Mouse (Mus musculus) forebrain, embryonic 16.5 days (tissue): Measurements from ENCODE around the gene Gm5108. TPM values are rescaled to one million over a fixed set of nuclear protein-coding genes. Genes with fewer than 3 reads are reported as not detected.

Experiments
- ATAC-seq: fragments of 200-750 bp; cut with Nextera tagmentation; 2 replicates; pipeline ENCODE4 v1.8.0; 2017; ENCODE audit warnings: mild to moderate bottlenecking, moderate library complexity
- H3K27ac ChIP-seq: fragments of 300-500 bp; sonication (generic); 2 replicates; pipeline ENCODE4 v1.5.1; 2014; ENCODE audit warnings: low read length, control low read depth
- H3K27me3 ChIP-seq: fragments of 300-500 bp; sonication (generic); replicated peaks from 2 replicates; pipeline ENCODE4 v1.6.1; 2014; ENCODE audit warnings: low read length; ENCODE audit not compliant: control insufficient read depth, insufficient read depth
- H3K36me3 ChIP-seq: fragments of 300-500 bp; sonication (generic); 2 replicates; pipeline ENCODE4 v1.6.1; 2014; ENCODE audit not compliant: control insufficient read depth, insufficient read depth
- H3K4me1 ChIP-seq: fragments of 300-500 bp; sonication (generic); replicated peaks from 2 replicates; pipeline ENCODE4 v1.6.1; 2014; ENCODE audit warnings: low read length; ENCODE audit not compliant: control insufficient read depth, insufficient read depth
- H3K4me2 ChIP-seq: fragments of 300-500 bp; sonication (generic); 2 replicates; pipeline ENCODE4 v1.6.1; 2014; ENCODE audit warnings: mild to moderate bottlenecking, low read length, control low read depth
- H3K4me3 ChIP-seq: fragments of 300-500 bp; sonication (generic); replicated peaks from 2 replicates; pipeline ENCODE4 v1.5.1; 2014; ENCODE audit warnings: mild to moderate bottlenecking, low read length, control low read depth
- H3K9ac ChIP-seq: fragments of 300-500 bp; sonication (generic); replicated peaks from 2 replicates; pipeline ENCODE4 v1.6.1; 2014; ENCODE audit warnings: low read depth, low read length, control low read depth
- H3K9me3 ChIP-seq: fragments of 300-500 bp; sonication (generic); 2 replicates; pipeline ENCODE4 v1.6.1; 2016; ENCODE audit warnings: low read length; ENCODE audit not compliant: control insufficient read depth
- WGBS: fragments of 180-500 bp; shearing (Covaris S2); extraction: QIAGEN DNeasy Blood & Tissue Kit; methylation state at CpG from one replicate; pipeline ENCODE4 v1.1.7; 2014; 5-methylcytosine and 5-hydroxymethylcytosine counted together
- polyA plus RNA-seq: library from polyadenylated mRNA; unstranded; fragments of >200 nt; fragmentation: Nextera tagmentation; extraction: Ambion mirVana; gene quantifications from 2 replicates; pipeline ENCODE4 v1.2.1, GENCODE M21; 2015

Gm5108 gene
- polyA plus RNA-seq, 1 experiment from 2014 or later: not detected

GRCm38 (mm10) chr5:68007074-68007473 is 65.6 kb downstream of the Gm5108 start:
- Histone ChIP-seq H3K4me1 (no peaks in the 10 kb centered on the region), H3K9ac (no peak overlapping the region), H3K4me2 (no peak overlapping the region), H3K36me3 (no peaks in the 10 kb centered on the region), H3K27me3 (no peaks in the 10 kb centered on the region), H3K27ac (no peak overlapping the region), H3K4me3 (no peak overlapping the region), H3K9me3 (no peaks in the 10 kb centered on the region)
- ATAC-seq: no peak
- WGBS: 87% methylated on average over 4 of the region's 4 CpGs

- Histone ChIP-seq H3K4me1 (peaks cover 3% of the 10 kb centered on the region; the same call in 1 of the 2 replicates), H3K4me3 (no peak overlapping the region), H3K27me3 (no peaks in the 10 kb centered on the region), H3K9me3 (no peaks in the 10 kb centered on the region), H3K9ac (no peak overlapping the region), H3K4me2 (no peak overlapping the region), H3K27ac (no peak overlapping the region), H3K36me3 (no peaks in the 10 kb centered on the region)
- no peak for ATAC-seq
- 65% methylated on average over 3 of the region's 3 CpGs for WGBS
Measured at GRCm38 (mm10) chr5:68011569-68011968, 70.1 kb downstream of the Gm5108 start.

- ATAC-seq: peak; percentile 55
- Histone ChIP-seq H3K9me3 (no peaks in the 10 kb centered on the region), H3K36me3 (no peaks in the 10 kb centered on the region), H3K4me2 (no peak overlapping the region), H3K9ac (no peak overlapping the region), H3K27me3 (no peaks in the 10 kb centered on the region), H3K27ac (no peak overlapping the region), H3K4me1 (peaks cover 3% of the 10 kb centered on the region; the same call in 1 of the 2 replicates), H3K4me3 (no peak overlapping the region)
- 21% methylated on average over 4 of the region's 4 CpGs for WGBS
Measured at GRCm38 (mm10) chr5:68012618-68013017, 71.1 kb downstream of the Gm5108 start.

GRCm38 (mm10) chr5:68020870-68021269 is 79.4 kb downstream of the Gm5108 start:
- H3K27me3 ChIP-seq: no peaks in the 10 kb centered on the region
- H3K27ac ChIP-seq: no peak overlapping the region
- H3K4me2 ChIP-seq: no peak overlapping the region
- ATAC-seq: no peak
- no peaks in the 10 kb centered on the region for H3K4me1 ChIP-seq
- no peak overlapping the region for H3K9ac ChIP-seq
- 93% methylated on average over 2 of the region's 2 CpGs for WGBS
- H3K36me3 ChIP-seq: no peaks in the 10 kb centered on the region
- no peak overlapping the region for H3K4me3 ChIP-seq
- no peaks in the 10 kb centered on the region for H3K9me3 ChIP-seq

Other genes with a start within 250 kb of the Gm5108 start
- gene Atp8a1, start 94.2 kb upstream of the Gm5108 start, polyA plus RNA-seq: 41.5 and 43.7 TPM in 2 replicates
- not detected in 2 replicates for gene Gm21905, start 4.8 kb downstream of the Gm5108 start, polyA plus RNA-seq
- not detected in 2 replicates for gene Grxcr1, start 90.2 kb downstream of the Gm5108 start, polyA plus RNA-seq